Mouse (Mus musculus): ENCODE measurements around the gene Saxo2.
A peak's percentile ranks its signal among the peaks of the same experiment; 100 is the strongest.

Saxo2 gene

DNA sequence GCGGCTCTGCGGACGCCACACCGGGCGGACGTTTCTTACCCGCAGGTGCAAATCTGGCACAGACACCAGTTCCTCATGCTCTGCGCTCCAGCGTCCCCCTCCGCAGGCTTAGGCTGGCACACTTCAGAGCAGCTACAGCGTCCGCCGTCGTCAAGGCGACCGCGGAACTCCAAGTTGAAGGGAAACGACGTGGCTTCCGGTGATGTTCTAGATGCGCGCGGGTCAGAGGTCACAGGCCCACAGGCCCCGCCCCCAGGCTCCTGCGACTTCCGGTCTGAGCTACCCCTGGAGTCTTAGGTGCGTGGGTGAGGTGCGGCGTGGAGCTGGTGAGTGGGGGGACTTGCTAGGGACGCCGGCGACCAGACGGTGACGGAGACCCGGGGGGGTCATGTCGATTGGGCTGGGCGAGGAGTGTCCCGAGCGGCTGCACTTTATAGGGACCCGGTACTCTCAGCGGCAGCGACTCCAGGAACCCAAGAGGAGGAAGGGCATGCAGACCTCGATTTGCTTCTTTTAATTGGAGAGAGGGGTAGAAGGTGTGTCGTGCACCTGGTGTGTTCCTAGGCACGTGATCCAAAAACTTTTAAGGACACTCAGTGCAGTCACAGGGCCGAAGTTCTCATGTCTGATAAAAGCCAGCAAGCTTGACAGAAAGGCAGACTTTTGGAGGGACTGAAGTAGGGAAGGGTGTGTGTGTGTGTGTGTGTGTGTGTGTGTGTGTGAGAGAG lies at the start of gene Saxo2, which contains the start of gene Efl1:
Saxo2 (minus strand) TSS at position 176 of the 728 bp plus-strand sequence.
Efl1 (plus strand) TSS at position 262 of the 728 bp plus-strand sequence.
- peak; percentile 95 for DNase-seq (ENCODE audit: low spot score)

DNA sequence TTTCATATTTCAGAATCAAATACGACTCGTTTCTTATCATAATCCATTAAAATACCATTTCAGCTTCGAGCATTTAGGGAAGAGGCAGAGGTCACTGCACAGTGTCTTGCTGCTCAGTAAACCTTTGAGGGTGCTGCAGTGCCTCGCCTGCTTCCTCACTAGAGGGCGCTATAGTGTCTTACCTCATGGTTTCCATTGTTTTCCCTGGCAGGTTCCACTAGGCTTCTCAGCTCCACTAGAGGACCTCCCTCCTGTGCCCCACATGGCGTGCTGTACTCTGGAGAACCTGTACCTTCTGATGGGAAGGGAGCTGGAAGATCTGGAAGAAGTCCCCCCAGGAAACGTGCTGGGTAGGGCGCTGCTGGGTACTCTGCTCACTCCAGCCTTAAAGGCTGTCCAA lies 49.3 kb upstream of the Saxo2 start:
- no peak for DNase-seq (ENCODE audit: low spot score)

DNA sequence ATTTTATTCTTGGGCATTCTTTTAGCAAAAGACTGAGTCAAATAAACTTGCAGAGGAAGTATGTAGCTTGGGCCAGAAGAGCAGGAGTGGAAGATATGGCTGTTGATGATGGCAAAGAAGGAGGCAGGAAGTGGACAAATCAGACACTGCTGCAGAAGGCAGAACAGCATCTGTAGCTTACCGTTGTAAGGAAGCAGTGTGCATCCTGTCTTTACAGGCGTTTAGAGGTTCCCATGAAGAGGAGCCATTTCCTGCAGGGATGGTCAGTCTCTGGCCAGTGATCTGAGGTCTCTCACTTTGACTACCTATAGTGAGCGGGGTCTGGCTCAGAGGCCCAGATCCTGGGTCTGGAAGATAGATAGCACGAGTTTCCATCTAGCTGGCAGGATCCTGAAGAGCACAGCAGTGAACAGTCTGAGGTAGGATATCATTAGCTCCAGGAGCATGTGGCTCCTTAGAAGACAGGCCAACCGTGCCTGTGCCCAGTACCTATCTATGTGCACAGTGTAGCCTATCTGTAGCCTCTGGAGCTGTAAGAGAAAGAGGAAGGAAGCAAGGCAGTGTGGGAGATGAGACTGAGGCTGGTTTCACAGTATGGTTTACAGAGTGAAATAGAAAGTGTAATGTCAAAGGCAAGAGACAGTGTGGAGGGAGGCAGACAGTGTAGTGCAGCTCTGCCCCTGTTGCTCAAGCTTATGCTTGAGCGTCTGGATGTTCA lies 42.9 kb upstream of the Saxo2 start:
- no peak for DNase-seq (ENCODE audit: low spot score)

DNA sequence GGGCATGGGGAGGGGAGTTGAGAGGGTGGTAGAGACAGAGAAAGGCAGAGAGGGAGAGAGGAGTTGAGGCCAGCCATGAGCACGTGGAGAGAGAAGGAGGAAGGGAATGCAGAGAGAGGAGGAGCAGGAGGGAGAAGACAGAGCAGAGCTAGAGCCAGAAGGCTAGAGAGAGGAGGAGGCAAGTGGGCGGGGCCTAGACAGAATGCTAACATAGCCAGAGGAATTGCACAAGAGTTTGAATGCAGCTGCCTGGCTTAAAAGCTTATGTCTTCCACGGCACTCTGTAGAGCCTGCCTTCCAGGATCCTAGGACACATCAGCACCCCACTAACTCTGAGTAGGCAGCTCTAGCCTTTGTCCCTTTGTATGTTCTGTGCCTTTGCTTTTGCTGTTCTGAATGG lies 40.4 kb upstream of the Saxo2 start:
- DNase-seq (ENCODE audit: low spot score) = peak; percentile 42

DNA sequence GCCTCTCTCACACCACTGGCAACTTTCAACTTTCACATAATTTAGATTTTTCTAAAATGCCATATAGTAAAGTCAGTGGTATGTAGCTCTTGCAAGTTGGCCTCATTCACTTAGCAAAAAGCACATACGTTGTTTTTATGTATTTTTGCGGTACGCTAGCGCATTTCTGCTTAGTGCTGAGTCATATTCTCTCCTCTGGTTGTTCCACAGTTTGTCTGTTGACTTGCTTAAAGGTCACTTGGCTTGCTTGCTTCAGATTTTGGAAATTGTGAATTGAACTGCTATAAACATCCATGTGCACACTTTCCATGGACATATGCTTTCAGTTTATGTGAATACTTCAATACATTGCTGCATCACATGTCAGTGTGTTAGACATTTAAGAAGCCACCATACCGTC lies 31.6 kb upstream of the Saxo2 start:
- no peak for DNase-seq (ENCODE audit: low spot score)

DNA sequence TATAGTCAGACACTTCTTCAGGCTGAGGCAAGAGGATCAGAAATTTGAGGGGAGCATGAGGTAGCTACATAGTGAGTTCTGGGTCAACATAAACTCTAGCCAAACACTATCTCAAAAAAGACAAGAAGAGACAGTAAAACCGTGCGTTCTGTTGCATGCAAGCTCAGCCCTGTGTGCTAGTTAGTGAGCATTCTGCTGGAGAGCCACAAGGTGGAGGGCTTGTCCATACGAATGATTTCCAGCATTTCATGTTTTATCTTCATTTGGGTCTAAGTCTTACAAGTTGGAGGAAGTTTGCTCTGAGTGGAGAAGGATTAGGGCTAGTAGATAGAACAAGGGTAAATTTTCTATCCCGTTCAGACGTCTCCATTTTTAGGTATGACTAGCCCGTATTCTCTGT lies 28.5 kb upstream of the Saxo2 start:
- no peak for DNase-seq (ENCODE audit: low spot score)

DNA sequence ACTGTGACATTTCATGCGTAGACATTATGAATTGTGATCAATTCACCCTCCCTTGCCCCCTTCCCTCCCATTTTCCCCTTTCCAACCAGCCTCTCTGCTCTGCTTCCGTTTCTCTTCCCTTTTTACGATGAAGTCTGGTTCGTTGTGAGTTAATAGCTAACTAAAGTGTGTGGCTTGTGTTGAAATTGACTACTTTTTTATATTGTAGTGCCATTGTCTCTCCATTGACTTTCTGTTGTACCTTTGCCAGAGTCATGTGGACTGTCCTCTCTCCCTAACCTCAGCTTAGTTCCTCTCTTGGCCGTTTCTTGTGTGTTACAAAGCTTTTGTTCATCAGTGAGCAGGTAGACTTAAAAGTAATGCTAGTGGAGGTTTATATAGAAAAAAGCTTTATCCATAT lies 27.7 kb upstream of the Saxo2 start:
- DNase-seq (ENCODE audit: low spot score) = peak; percentile 11

DNA sequence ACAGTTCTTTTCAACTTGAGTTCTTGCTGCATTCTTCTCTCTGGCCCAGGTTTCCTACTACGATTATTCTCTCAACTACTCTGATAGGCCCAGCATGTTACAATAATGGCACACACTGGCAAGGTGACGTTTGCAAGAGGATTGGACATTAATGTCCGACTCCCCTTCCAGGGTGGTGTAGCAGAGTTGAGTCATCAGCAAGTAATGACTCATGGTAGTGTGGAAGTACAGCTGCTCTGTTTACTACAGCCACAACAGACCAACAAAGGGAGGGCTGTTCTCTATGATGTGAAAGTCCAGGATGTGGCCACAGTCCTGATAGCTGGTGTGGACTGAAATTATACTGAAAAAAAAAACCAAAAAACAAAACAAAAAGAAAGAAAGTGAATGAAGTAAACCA lies 16.3 kb upstream of the Saxo2 start:
- no peak for DNase-seq (ENCODE audit: low spot score)

DNA sequence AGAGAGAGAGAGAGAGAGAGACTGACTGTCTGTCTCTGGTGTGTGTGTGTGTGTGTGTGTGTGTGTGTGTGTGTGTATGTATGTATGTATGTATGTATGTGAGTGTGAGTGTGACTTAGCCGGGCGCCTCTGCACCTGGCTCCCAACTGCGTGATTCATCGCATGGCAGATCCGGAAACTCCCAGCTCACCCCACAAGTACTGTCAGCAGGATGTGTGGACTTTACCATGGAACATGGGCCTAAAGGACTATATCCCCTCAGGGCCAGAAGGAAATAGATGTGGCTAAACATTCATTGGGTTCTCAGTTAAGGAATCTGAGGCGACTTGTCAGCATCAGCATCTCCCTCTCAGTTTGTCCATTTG lies 735 bp upstream of the Saxo2 start:
- DNase-seq (ENCODE audit: low spot score) = no peak

DNA sequence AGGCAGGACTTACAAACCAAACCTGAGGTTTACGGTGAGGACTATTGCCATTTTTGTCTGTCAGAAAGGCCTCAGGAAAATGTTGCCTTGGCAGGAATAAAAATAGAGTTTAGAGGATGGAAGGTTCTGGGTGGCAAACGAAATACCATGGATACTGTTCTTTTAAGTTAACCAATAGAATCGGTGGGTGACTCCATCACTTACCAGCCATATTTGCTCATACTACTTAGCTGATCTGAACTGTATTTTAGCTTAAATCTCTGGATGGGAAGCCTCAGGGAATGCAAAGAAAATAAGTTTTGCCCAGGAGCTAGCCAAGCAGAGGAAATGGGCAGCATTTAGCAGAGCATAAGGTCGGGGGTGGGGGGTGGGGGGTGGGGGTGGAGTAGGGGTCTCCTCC lies 419 bp downstream of the Saxo2 start:
- DNase-seq (ENCODE audit: low spot score) = no peak

DNA sequence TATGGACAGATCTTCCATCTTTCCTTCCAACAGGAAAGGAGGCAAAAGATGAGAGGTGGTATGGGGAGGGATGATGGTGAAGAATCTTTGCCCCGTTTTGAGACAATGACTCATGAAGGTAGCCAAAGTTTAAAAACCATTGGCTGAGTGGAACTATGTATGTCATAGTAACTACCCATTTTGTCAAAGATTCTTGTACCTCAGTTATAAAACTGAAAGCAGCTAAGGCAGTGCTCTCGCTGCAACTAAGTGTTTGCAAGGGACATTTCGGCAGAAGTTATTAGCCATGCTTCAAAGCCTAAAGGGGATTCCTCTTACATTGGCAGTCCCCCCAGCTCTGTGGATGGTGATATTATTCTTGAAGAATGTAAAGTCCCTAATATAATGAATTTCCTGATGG lies 1.1 kb downstream of the Saxo2 start:
- no peak for DNase-seq (ENCODE audit: low spot score)

DNA sequence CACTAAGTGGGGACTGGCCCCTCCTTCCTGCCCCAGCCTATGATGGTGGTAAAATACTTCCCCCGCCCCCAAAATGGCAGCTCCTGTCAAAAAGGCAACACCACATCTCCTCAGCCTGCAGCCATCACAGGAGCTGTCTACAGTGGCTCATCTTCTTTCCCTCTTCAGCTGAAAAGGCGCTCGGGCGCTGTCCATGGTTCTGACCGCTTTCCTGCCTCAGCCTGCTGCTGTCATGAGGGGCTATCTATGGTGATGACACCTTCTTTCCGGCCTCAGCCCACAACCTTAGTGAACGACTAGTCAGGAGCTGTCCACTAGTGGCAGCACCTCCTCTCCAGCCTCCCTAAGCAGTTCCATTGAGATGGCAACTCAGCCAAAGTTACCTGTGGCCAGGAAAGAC lies 23.0 kb downstream of the Saxo2 start:
- no peak for DNase-seq (ENCODE audit: low spot score)

DNA sequence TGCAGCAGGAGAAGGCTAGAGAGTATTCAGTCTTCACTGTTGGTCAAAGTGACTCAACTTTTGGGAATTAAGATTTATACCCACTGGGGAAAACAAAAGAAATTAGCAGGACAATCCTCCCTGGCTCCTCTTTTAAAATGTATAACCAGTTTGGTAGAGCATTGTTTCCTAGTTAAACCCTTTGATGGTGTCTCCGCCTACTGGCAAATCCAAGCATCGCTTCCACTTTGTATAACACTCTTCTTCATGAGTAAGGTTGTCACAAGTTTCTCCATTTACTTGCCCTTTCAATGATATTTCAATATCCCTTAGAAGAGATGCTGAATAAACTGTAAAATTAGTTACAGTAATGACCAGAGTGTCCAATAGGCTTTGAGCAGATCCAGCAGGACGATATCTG lies 38.7 kb downstream of the Saxo2 start:
- no peak for DNase-seq (ENCODE audit: low spot score)

DNA sequence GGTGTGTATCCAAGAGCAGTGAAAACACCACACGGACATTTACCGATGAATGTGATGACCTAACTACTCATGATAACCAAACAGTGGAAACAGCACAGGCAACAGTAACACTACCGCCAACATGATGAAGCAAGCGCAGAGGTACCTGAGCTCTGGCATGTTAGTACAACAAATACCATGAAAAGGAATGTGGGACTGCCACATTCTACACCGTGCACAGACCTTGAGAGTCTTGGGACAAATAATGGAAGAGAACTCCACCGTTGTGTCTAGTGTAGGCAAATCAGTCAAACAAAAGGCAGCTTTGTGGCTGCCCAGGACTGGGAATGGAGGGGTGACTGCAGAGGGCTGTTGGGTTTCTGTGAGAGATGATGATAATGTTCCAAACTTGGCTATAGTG lies 42.9 kb downstream of the Saxo2 start:
- DNase-seq (ENCODE audit: low spot score) = peak; percentile 52

DNA sequence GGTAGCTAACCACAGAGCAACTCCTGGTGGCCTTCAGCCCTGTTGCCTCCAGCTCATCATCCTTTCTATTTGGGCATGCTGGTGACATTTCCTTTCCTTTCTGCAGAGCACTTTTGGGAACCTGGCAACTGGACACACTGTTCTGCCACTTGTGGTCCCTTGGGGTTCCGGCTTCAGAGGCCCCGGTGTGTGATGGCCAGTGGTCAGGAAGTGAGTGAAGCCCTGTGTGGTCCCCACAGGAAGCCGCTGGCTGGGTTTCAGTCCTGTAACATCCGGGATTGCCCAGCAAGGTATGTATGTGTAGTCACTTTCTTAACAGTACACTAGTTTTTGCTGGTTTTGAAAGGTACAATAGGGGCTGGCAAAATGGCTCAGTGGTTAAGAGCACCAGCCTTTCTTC lies 46.3 kb downstream of the Saxo2 start:
- DNase-seq (ENCODE audit: low spot score) = no peak

DNA sequence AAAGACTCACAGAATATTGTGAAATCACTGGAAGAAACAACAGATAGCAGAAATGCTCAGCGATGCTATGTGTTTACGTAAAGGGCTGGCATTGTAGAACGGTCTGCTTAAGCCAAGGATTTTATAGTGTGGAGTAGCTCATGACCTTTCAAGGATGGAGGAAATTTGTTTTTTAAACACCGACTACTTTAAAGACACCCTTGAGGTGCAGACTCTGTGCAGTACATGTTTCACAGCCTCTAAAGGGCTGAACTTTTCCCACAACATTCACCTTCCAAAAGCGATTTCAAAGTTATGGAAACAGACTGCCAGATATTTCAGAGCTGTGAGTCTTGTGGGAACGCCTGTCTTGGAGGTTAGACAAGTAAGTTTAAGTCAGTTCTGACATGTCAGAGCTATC lies 57.4 kb downstream of the Saxo2 start:
- DNase-seq (ENCODE audit: low spot score) = no peak

All from lung, postnatal 25 days (tissue).